Mouse (Mus musculus) heart, postnatal 25 days (tissue): ENCODE results near the gene 4933415F23Rik. TPM values are rescaled to one million over a fixed set of nuclear protein-coding genes. Genes with fewer than 3 reads are reported as not detected.
"Not testable (repeated sequence)": the region's sequence is repeated elsewhere in the genome, so short reads cannot be mapped to it uniquely, and the experiment has no call there.

ENCODE experiments used
- DNase-seq: peaks from one replicate; pipeline ENCODE4 v3.0.0; 2022; ENCODE audit warnings: low spot score
- intact Hi-C: fragments of 180-260 bp; cut with DNase I; formaldehyde crosslinking; loops from one replicate; pipeline ENCODE4 v1.15.1; 2025
- total RNA-seq, 2 experiments: library from RNA; stranded (reverse); gene quantifications; 2 replicates each; pipeline ENCODE4 v1.2.3; 2021

The 4933415F23Rik gene
- total RNA-seq = not detected

DNA sequence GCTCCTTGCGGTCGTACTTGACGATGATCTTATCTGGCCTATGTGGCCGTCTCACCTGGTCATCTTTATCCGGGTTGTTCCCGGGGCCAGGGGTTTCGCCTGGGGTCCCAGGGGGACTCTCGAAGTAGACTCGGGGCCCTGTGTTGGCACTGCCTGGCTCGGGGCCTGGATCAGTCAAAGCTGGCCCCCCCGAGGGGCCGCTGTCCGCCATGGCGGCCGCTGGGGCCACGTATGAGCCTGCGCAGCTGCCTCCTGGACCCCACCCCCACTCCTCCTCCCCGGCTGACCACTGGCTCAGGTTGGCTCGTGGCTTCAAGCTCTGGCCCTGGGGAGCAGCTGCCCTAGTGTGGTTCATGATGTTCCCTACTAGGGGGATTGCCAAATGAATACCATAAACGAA is at the start of gene 4933415F23Rik:
4933415F23Rik (minus strand) TSS at position 233 of the 400 bp plus-strand sequence.
- no peak for DNase-seq
- intact Hi-C loops = no loop called here

GRCm38 (mm10) chr1:23151722-23152121 is 49.7 kb upstream of the 4933415F23Rik start:
- intact Hi-C loops = no loop called here
- DNase-seq = no peak

DNA sequence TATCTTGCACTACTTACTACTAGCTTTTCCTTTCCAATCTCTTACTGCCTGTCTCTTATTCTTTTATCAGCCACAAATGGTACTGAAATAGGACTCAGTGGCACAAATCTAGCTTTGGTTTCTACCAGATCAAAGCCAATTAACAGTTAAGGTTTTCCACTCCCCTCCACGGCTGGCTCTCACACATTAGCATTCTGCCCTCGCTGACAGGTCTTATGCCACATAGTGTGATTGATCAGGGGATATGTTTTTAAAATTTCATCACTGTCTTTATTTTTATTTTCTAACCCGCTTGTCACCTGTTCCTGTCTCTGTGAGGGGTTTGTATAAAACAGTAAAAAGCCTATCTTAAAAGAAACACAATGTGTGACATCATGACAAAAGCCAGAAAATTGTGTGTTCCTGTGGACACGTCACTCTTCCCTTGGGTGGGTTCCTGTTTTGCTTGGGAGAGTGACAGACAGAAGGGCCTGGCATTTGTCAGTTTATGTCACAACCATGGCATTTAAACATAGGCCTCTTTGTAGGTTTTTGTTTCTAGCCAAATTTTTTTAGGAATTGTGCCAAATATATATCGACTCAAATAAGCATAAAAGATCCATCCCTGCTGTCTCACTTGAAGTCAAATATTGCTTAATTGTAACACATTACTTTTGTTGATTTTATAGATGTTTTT is 44.3 kb upstream of the 4933415F23Rik start:
- DNase-seq = no peak
- intact Hi-C loops = loop anchor here (10.0 kb wide), 1 partner anchor 342 kb away; the partner anchor contains the start of gene Rims1

DNA sequence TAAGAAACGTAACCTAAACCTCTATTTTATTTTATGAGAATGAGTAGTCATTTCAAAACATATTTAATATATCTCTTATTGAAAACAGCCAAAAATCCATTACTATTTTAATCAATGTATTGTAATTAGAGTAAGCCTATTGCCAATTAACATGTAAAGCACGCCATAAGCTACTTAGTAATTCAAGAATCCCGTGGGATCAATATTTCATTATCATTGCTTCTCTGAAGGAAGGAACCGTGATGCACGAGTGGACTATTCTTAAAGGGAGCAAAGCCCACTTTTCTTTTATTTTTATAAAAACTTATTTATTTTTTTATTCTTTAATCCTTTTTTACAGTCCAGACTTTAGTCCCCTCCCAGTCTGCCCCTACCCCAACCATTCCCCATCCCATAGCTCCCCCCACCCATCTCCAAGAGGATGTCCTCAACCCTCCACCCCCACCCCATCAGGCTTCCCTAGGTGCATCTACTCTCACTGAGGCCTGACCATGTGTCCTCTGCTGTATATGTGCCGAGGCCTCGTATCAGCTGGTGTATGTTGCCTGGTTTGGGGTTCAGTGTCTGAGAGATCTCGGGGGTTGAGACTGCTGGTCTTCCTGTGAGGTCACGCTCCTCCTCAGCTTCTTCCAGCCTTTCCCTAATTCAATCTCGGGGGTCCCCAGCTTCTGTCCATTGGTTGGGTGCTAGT is 39.2 kb upstream of the 4933415F23Rik start:
- no peak for DNase-seq
- intact Hi-C loops = loop anchor here (1.0 to 10.0 kb wide), 2 partner anchors 79 to 336 kb away; partner anchors contain the start of gene Rims1

- intact Hi-C loops = loop anchor here (10.0 kb wide), 1 partner anchor 336 kb away; the partner anchor contains the start of gene Rims1
Observed at GRCm38 (mm10) chr1:23140530-23140929, 38.5 kb upstream of the 4933415F23Rik start.

DNA sequence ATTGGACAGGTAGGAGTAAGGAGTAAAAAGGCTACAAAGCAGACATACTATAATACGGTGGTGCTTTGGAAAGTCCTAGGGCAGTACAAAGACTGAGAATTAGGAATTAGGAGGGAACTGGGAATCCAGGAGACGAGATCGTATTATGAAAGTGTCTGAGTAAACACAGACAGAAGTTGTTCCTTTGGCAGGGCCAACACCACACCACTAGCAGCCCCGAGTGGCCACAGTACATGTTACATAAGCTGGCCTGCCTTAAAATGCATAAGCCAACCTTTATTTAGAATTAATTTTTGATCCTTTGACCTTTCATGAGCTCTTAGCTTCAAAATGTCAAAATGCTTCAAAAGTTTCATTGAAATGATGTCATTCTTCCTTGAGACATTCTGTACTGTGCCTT is 18.8 kb upstream of the 4933415F23Rik start:
- intact Hi-C loops = no loop called here

More at GRCm38 (mm10) chr1:23140530-23140929, 38.5 kb upstream of the 4933415F23Rik start:
- DNase-seq = not testable (repeated sequence)

GRCm38 (mm10) chr1:23119406-23119805 is 17.4 kb upstream of the 4933415F23Rik start:
- DNase-seq = no peak
- intact Hi-C loops = no loop called here

More for the DNA sequence above, 18.8 kb upstream of the 4933415F23Rik start:
- no peak for DNase-seq

GRCm38 (mm10) chr1:23117423-23117822 is 15.4 kb upstream of the 4933415F23Rik start:
- no peak for DNase-seq
- intact Hi-C loops = no loop called here

DNA sequence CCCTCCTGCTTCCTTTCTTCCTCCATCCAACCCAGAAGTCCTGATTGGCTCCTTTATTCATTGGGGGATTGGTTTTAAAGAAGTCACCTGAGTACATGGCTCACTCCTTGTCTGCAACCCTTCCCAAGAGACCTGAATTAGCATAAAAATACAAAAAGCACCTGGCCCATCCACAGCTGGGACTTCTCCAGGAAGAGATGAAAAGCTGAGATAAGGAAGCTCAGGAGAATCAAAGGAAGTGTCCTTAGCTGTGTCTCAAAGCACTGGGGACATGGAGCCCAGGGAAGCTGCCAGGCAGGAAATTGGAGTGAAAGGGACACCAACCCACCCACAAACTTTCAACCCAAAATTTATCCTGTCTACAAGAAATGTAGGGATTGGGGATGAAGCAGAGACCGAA is 7.1 kb upstream of the 4933415F23Rik start:
- intact Hi-C loops = no loop called here
- DNase-seq = peak; percentile 23

GRCm38 (mm10) chr1:23102881-23103280 is 828 bp upstream of the 4933415F23Rik start:
- intact Hi-C loops = no loop called here
- no peak for DNase-seq

- no peak for DNase-seq
- intact Hi-C loops = no loop called here
Observed at GRCm38 (mm10) chr1:23099791-23100190, 2.3 kb downstream of the 4933415F23Rik start.

DNA sequence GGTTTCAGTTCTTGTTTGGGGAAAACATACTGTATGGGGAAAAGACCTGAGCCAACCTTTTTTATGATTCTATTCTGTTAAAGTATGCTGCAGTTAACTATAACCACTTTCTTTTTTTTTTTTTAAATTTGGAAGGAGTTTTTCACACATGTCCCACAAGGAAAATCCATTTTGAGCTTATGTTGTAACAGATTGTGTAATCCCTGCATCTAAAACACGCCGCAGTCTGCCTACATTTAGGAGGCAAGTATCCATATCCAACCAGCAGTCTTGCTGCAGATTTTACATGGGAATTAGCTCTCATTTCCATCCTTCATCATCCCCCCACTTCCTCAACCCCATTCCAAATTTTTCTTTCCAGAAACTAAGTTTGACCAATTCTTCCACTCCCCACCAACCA is 3.6 kb downstream of the 4933415F23Rik start:
- DNase-seq = no peak
- intact Hi-C loops = no loop called here

DNA sequence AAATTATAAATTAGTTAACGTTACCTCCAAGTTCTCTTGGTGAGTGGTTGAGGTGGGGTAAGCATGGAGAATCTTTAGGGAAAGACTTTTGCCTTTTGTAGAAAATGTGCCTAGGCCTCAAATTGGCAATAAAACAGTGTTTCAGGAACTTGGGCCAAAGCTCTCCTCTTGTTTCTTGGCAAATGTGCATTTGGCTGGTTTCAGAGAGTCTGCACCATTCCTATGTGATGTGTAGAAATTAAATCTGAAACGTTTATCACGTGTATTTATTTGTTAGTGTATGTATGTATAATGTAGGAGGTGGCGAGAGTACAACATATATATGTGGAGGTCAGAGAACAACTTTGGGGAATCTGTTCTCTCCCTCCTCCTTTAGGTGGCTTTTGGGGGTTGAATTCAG is 4.1 kb downstream of the 4933415F23Rik start:
- DNase-seq = no peak

DNA sequence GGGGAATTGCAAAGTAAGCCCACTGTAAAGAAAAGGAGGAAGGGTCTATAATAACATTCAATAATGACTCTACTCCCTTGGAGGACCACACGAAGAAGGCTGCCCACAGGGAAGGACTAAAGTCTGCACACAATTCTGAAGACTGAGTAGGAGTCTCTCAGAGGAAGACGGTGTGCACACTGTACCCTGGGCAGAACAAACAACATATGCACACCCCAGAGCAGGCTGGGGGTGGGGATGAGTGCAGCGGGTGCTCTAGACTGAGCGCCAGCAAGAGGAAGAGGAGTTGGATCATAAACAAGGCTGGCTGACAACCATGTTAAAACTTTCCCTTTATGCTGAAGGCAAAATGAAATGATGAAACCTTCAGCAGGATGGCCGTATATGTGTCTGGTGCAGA is 34.3 kb downstream of the 4933415F23Rik start:
- no peak for DNase-seq
- intact Hi-C loops = no loop called here

More for the DNA sequence above, 4.1 kb downstream of the 4933415F23Rik start:
- intact Hi-C loops = no loop called here

DNA sequence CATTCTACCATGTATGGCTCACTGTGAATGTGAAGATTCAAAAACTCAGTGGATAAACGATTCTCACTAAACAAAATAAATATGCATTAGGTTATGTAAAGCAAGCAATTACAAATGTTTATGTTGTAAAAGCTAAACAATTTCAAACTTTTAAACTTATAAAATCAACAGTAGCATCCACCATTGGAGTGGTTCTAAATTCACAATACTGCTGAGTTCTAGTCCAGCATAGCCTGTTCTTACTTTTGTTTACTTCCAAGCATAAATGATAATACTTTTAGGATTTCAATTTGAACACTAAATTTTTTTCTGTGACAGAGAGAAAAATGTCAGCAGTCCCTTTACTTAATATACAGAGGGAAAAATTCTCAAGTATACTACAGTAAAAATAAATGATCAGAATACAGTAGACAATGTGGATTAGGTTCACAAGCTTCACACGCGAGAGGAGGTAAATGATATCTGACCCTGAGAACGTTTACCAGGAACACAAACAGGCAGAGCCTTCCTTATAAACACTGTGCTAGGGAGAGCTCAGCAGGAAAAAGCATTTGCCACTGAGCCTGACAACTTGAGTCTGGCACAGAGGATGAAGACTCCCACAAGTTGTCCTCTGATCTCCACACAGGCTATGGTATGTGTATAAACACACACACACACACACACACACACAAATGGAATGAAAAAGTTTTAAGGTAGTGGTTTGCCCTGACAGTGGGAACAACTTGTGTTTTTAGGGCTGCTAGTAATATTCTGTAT is 37.2 kb downstream of the 4933415F23Rik start:
- intact Hi-C loops = loop anchor here (2.0 kb wide), 1 partner anchor 460 kb away; no protein-coding TSS in a partner anchor
- no peak for DNase-seq

DNA sequence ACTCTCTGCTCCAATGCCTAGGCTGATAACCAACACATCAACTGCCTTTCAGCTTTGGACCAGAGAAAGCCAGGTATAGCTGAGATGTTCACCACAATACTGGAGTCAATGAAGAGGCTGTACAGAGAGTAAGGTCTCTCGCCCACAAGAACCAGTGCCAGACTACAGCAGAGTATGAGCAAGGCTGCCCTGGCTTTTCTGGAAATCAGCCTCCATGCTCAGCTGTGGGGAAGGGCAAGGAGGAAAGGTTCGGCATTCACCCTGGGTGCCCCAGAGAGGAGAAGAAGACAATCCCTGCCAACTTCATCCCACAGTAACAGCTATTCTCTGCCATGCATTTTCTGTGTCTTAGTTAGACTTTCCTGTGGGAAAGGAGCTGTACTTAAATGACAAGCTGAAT is 38.1 kb downstream of the 4933415F23Rik start:
- no peak for DNase-seq
- intact Hi-C loops = loop anchor here (2.0 kb wide), 1 partner anchor 459 kb away; no protein-coding TSS in a partner anchor

DNA sequence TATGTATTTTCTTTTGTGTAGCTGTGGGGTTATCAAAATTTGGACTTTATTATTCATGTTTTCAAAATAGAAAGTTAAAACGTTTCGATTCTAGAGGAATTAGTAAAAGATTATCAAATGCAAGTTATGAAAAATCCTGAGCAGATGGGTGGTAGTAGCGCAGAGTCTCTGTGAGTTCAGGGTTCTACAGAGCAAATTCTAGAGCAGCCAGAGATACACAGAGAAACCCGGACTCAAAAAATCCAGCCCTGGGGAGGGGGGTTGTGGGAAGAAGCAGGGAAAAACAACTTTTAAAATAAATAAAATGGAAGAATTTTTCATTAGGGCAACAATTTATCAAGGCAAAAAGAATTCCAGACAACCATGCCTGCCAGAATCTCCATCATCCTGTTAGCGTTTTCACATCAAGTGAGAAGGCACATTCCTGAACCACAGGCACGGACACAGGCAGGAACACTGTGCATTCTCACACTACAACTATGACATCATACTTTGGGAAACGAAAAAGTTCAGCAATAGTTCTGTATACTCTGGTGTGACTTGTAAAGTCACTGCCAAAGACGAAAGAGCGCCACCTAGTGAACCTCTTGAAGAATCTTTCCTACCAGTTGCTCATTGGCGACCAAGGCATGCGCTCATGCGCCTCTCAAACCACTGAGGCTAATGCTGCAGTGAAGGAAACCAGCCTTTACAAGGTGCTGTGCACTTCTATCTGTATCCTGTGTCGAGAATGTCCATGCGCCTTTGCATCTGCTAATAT is 40.3 kb downstream of the 4933415F23Rik start:
- intact Hi-C loops = loop anchor here (1.0 kb wide), 1 partner anchor 80 kb away; no protein-coding TSS in a partner anchor
- DNase-seq = no peak

- DNase-seq = no peak
- intact Hi-C loops = no loop called here
Observed at GRCm38 (mm10) chr1:23060056-23060455, 42.0 kb downstream of the 4933415F23Rik start.
